Mouse (Mus musculus) megakaryocyte, embryonic 14.5 days (primary cell): ENCODE results near the gene Mdh2.

Source experiments
- FLI1 ChIP-seq: IDR thresholded peaks from 2 replicates; pipeline ENCODE4 v1.6.1; 2012; ENCODE audit warnings: low read length, inconsistent platforms, mixed read lengths
- GATA1 ChIP-seq: IDR thresholded peaks from 3 replicates; pipeline ENCODE4 v1.6.1; 2012; ENCODE audit warnings: mixed read lengths, low read length, inconsistent platforms, borderline replicate concordance

DNA sequence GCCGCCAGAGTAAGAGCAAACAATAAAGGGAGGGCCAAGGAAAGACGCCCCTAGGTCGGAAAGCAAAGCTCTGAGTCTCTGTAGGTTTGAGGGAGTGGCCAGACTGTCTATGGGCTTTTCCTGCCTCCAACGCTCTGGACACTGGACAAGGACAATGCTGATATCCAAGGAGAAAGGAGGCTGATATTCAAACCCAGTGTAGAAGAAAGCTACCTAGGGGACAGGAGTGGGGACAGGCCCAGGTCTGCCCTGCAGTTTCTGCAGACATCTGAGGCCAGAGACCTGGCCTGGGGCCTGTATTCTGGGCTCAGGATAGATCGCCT is 16.5 kb downstream of the Mdh2 start:
- TF ChIP-seq GATA1 (no peak), FLI1 (no peak)
